Comparison of ENCODE assay signal across 8 mouse cellular contexts in the genomic region with DNA sequence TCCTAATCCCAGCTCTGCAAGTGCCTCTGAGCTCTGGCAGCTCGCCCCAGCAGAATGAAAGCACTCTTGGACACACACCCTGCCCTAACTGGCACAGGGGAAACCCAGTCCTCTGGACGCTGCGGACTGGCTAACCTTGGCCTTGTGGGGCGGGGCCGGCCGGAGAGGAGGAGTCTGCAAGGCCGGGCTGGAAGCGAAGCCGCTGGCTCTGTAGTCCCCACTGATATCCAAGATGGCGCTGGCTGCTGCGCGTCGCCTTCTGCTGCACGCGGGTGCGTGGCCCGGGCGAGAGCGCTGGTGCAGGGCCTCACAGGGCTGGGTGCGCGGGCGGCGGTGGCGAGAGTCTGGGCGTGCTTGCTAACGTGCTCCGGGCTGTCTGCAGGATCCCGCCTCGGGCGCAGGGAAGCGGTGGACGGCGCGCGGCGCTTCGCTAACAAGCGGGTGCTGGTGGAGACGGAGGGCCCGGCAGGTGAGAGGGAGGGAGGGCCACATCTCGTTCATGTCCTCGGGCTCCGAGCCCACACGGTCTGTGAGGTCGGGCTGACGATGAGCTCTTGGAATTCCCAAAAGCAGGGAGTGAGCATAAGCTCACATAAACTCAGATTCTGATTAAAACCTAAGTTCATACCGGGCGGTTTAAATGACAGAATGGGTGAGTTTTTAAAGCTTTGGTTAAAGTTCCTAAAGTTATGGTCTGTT. TPM values are rescaled to one million over a fixed set of nuclear protein-coding genes. Genes with fewer than 3 reads are reported as not detected.
DNase-seq lines count a peak whose midpoint lies in the region; ATAC-seq lines count a peak whose summit lies in the region.

Gene Eci1, plus strand, starts transcription at position 171 of the 699 bp plus-strand sequence.

- H3K4me1 ChIP-seq in hindbrain, embryonic 14.5 days (replicated peaks; ENCODE audit: control insufficient read depth, insufficient read depth, low read length), result peaks cover 6% of the 10 kb centered on the region

- peak; percentile 95 for DNase-seq in R1 (ENCODE audit: low read depth, low spot score)
- peak; percentile 96 to 98 for DNase-seq in cerebellum, postnatal 25 days
- peak; percentile 74 to 76 for DNase-seq in frontal cortex, postnatal 25 days (ENCODE audit: low spot score in 2 of 2)
- DNase-seq in hindbrain, embryonic 14.5 days (ENCODE audit: low spot score), result peak; percentile 75
- DNase-seq in layer of hippocampus, postnatal 36 days, result peak; percentile 91 to 92
- DNase-seq in lung, postnatal 36 days, result peak; percentile 98
- DNase-seq in retina, postnatal 1 day, result peak; percentile 97
- DNase-seq in urinary bladder, adult 18-20 months (ENCODE audit: low spot score in 2 of 2), result peak; percentile 95 to 96

- no peaks in the 10 kb centered on the region for H3K9me3 ChIP-seq in hindbrain, embryonic 14.5 days (ENCODE audit: control insufficient read depth, low read length)

- no peaks in the 10 kb centered on the region for H3K27me3 ChIP-seq in hindbrain, embryonic 14.5 days (ENCODE audit: control insufficient read depth, insufficient read depth, low read length)

- peak within 1 kb of the TSS; percentile 96 for H3K27ac ChIP-seq in hindbrain, embryonic 14.5 days

- peak; percentile 95 for ATAC-seq in hindbrain, embryonic 14.5 days (ENCODE audit: low FRiP score)

- H3K4me3 ChIP-seq in hindbrain, embryonic 14.5 days (replicated peaks; ENCODE audit: low read length), result peak within 1 kb of the TSS; percentile 57

- WGBS in hindbrain, embryonic 14.5 days, result under 1% methylated on average over 48 of the region's 48 CpGs

- H3K4me2 ChIP-seq in hindbrain, embryonic 14.5 days (replicated peaks), result peak within 1 kb of the TSS; percentile 69

- peaks cover 39% of the 10 kb centered on the region for H3K36me3 ChIP-seq in hindbrain, embryonic 14.5 days (replicated peaks; ENCODE audit: control insufficient read depth, insufficient read depth)

- H3K9ac ChIP-seq in hindbrain, embryonic 14.5 days, result peak within 1 kb of the TSS; percentile 82

RNA-seq across cellular contexts. Expression of gene Eci1, which starts in this region (rescaled TPM):
- polyA plus RNA-seq in hindbrain, embryonic 14.5 days (2014; fragmentation: Nextera tagmentation; extraction: Ambion mirVana), result 36.2 and 46.0 TPM in 2 replicates
- total RNA-seq in layer of hippocampus, postnatal 36 days (2021), result 10 to 100 TPM; 29.2 to 30.2 TPM

Comparison
In these comparisons a context has a peak if more than half of its experiments do, and no peak if none do; other contexts are left out.
1. Peak in every context shown above with its lines: DNase-seq, ATAC-seq, H3K4me3 ChIP-seq and H3K27ac ChIP-seq.